Comparison of ENCODE assay signal across 12 mouse cellular contexts in genomic region chrX:52162206-52162605, GRCm38 (mm10). TPM values are rescaled to one million over a fixed set of nuclear protein-coding genes. Genes with fewer than 3 reads are reported as not detected.
DNase-seq lines count a peak whose midpoint lies in the region; ATAC-seq and TF ChIP-seq lines count a peak whose summit lies in the region.
"Had no signal": no experiment of that assay in that cellular context is flagged by ENCODE, and none has a peak within 500 bp of the region (broad histone marks: within the 10 kb centered on the region; RNA-seq: fewer than 3 reads in every experiment).

No protein-coding gene starts in this region.

- no peak overlapping the region for H3K9ac ChIP-seq in heart, embryonic 12.5 days
- H3K9ac ChIP-seq in lung, embryonic 14.5 days: no peak overlapping the region
- no peak overlapping the region for H3K9ac ChIP-seq in embryonic facial prominence, embryonic 12.5 days
- H3K9ac ChIP-seq in limb, embryonic 13.5 days: no peak overlapping the region
- H3K9ac ChIP-seq: heart, embryonic 15.5 days; liver, embryonic 14.5 days had no signal

- no peaks in the 10 kb centered on the region for H3K36me3 ChIP-seq in heart, embryonic 12.5 days
- H3K36me3 ChIP-seq in lung, embryonic 14.5 days (ENCODE audit: insufficient read depth): no peaks in the 10 kb centered on the region
- no peaks in the 10 kb centered on the region for H3K36me3 ChIP-seq in embryonic facial prominence, embryonic 12.5 days
- H3K36me3 ChIP-seq in limb, embryonic 13.5 days: no peaks in the 10 kb centered on the region
- H3K36me3 ChIP-seq: heart, embryonic 15.5 days had no signal

- H3K27me3 ChIP-seq in heart, embryonic 12.5 days (replicated peaks): no peaks in the 10 kb centered on the region; the same call in 1 of the 2 replicates
- no peaks in the 10 kb centered on the region for H3K27me3 ChIP-seq in lung, embryonic 14.5 days (ENCODE audit: insufficient read depth, low read length)
- peaks cover 12% of the 10 kb centered on the region; the same call in 1 of the 2 replicates for H3K27me3 ChIP-seq in embryonic facial prominence, embryonic 12.5 days
- H3K27me3 ChIP-seq in limb, embryonic 13.5 days: peaks cover 26% of the 10 kb centered on the region; the same call in 1 of the 2 replicates
- H3K27me3 ChIP-seq: heart, embryonic 15.5 days had no signal

- H3K9me3 ChIP-seq in heart, embryonic 12.5 days (replicated peaks): no peaks in the 10 kb centered on the region
- H3K9me3 ChIP-seq in lung, embryonic 14.5 days (ENCODE audit: low read depth, low read length): no peaks in the 10 kb centered on the region
- no peaks in the 10 kb centered on the region for H3K9me3 ChIP-seq in embryonic facial prominence, embryonic 12.5 days
- H3K9me3 ChIP-seq in limb, embryonic 13.5 days: no peaks in the 10 kb centered on the region
- H3K9me3 ChIP-seq: heart, embryonic 15.5 days had no signal

- ATAC-seq in heart, embryonic 12.5 days (ENCODE audit: insufficient number of reproducible peaks, low FRiP score): no peak
- no peak for ATAC-seq in lung, embryonic 14.5 days (ENCODE audit: insufficient read depth)
- no peak for ATAC-seq in embryonic facial prominence, embryonic 12.5 days (ENCODE audit: insufficient number of reproducible peaks, insufficient read depth, low FRiP score, low TSS enrichment)
- no peak for ATAC-seq in limb, embryonic 13.5 days (ENCODE audit: low FRiP score, low read depth)

- 39% methylated on average over 1 of the region's 1 CpGs for WGBS in heart, embryonic 12.5 days
- 27% methylated on average over 1 of the region's 1 CpGs for WGBS in lung, embryonic 14.5 days
- 57% methylated on average over 1 of the region's 1 CpGs for WGBS in lung, adult 2 months
- WGBS in embryonic facial prominence, embryonic 12.5 days: 47% methylated on average over 1 of the region's 1 CpGs
- WGBS in limb, embryonic 13.5 days: 77% methylated on average over 1 of the region's 1 CpGs

- H3K4me3 ChIP-seq in heart, embryonic 12.5 days: no peak overlapping the region
- H3K4me3 ChIP-seq in lung, embryonic 14.5 days (ENCODE audit: low read depth, low read length): no peak overlapping the region
- no peak overlapping the region for H3K4me3 ChIP-seq in lung, adult 2 months (replicated peaks; ENCODE audit: extremely low read depth, low read depth, low read length)
- no peak overlapping the region for H3K4me3 ChIP-seq in embryonic facial prominence, embryonic 12.5 days
- peak overlapping the region; percentile 61; the same call in 1 of the 2 replicates for H3K4me3 ChIP-seq in limb, embryonic 13.5 days

- peaks cover 9% of the 10 kb centered on the region; the same call in 1 of the 2 replicates for H3K4me1 ChIP-seq in heart, embryonic 12.5 days (replicated peaks)
- H3K4me1 ChIP-seq in lung, embryonic 14.5 days (ENCODE audit: insufficient read depth): no peaks in the 10 kb centered on the region
- no peaks in the 10 kb centered on the region for H3K4me1 ChIP-seq in lung, adult 2 months (ENCODE audit: control insufficient read depth, insufficient read depth, low read length)
- H3K4me1 ChIP-seq in embryonic facial prominence, embryonic 12.5 days: no peaks in the 10 kb centered on the region
- peaks cover 16% of the 10 kb centered on the region for H3K4me1 ChIP-seq in limb, embryonic 13.5 days
- H3K4me1 ChIP-seq: heart, embryonic 15.5 days had no signal

- no peak overlapping the region for H3K27ac ChIP-seq in heart, embryonic 12.5 days (ENCODE audit: poor library complexity, severe bottlenecking)
- H3K27ac ChIP-seq in lung, embryonic 14.5 days (ENCODE audit: low read depth): no peak overlapping the region
- H3K27ac ChIP-seq in embryonic facial prominence, embryonic 12.5 days: no peak overlapping the region
- no peak overlapping the region for H3K27ac ChIP-seq in limb, embryonic 13.5 days
- H3K27ac ChIP-seq: heart, embryonic 15.5 days; liver, embryonic 14.5 days had no signal

- no peak for DNase-seq in heart, postnatal 4 days
- peak; percentile 31 for DNase-seq in lung, embryonic 14.5 days
- DNase-seq in lung, adult 2 months: no peak
- no peak for DNase-seq in adrenal gland, adult 18-20 months (ENCODE audit: low spot score in 2 of 2)
- no peak for DNase-seq in cerebellum, postnatal 10 days
- DNase-seq: B cell, adult 2 months; kidney, adult 8-10 months had no signal

- H3K4me2 ChIP-seq in heart, embryonic 12.5 days: peak overlapping the region; percentile 67; the same call in 1 of the 2 replicates
- peak overlapping the region; percentile 68; the same call in 1 of the 2 replicates for H3K4me2 ChIP-seq in lung, embryonic 14.5 days
- peak overlapping the region; percentile 57 for H3K4me2 ChIP-seq in embryonic facial prominence, embryonic 12.5 days (replicated peaks)
- peak overlapping the region; percentile 65 for H3K4me2 ChIP-seq in limb, embryonic 13.5 days (replicated peaks)

- TF ChIP-seq POLR2A in lung, adult 2 months (IDR thresholded peaks at IDR 0.05; ENCODE audit: borderline replicate concordance, extremely low read depth, low read depth, low read length): no peak

- TF ChIP-seq CTCF in lung, embryonic 14.5 days (IDR thresholded peaks at IDR 0.05; ENCODE audit: low read depth): no peak
- no peak for TF ChIP-seq CTCF in lung, adult 2 months (IDR thresholded peaks at IDR 0.05; ENCODE audit: insufficient read depth, low read length)

RNA-seq across cellular contexts. Expression of gene Gpc4, which starts 2.8 kb away (rescaled TPM):
- polyA plus RNA-seq in heart, embryonic 12.5 days (2016; fragmentation: Nextera tagmentation; extraction: Ambion mirVana): 56.8 and 59.2 TPM in 2 replicates
- 10 to 100 TPM; 67.6 to 73.7 TPM for total RNA-seq in heart, postnatal 4 days (2021)
- polyA plus RNA-seq in lung, embryonic 14.5 days (2014; fragmentation: Nextera tagmentation; extraction: Ambion mirVana): 36.2 and 36.6 TPM in 2 replicates
- 12.5 and 15.2 TPM in 2 replicates for polyA plus RNA-seq in lung, adult 2 months (2012; rRNA removed)
- polyA plus RNA-seq in embryonic facial prominence, embryonic 12.5 days (2016; fragmentation: Nextera tagmentation; extraction: Ambion mirVana): 41.9 and 44.4 TPM in 2 replicates
- polyA plus RNA-seq in limb, embryonic 13.5 days (2015; fragmentation: Nextera tagmentation; extraction: Ambion mirVana): 82.0 and 85.9 TPM in 2 replicates
- 100 to 1,000 TPM in 1 of 2 experiments, 10 to 100 TPM in 1; 78.4 to 212 TPM for total RNA-seq in adrenal gland, adult 18-20 months (2021)
